Mouse (Mus musculus) cortical plate, adult 2 months (tissue): ENCODE data around the gene Cntnap2.

ENCODE experiments used
- CTCF ChIP-seq: fragments of 200-500 bp; IDR thresholded peaks from 2 replicates; pipeline ENCODE4 v1.5.1; 2011; ENCODE audit warnings: mild to moderate bottlenecking, control low read depth, low read length; ENCODE audit not compliant: insufficient read depth; ENCODE audit errors: extremely low read depth
- POLR2A ChIP-seq: fragments of 200-500 bp; IDR thresholded peaks from 2 replicates; pipeline ENCODE4 v1.6.1; 2011; ENCODE audit warnings: mild to moderate bottlenecking, low read length, control low read depth; ENCODE audit not compliant: insufficient read depth; ENCODE audit errors: extremely low read depth

DNA sequence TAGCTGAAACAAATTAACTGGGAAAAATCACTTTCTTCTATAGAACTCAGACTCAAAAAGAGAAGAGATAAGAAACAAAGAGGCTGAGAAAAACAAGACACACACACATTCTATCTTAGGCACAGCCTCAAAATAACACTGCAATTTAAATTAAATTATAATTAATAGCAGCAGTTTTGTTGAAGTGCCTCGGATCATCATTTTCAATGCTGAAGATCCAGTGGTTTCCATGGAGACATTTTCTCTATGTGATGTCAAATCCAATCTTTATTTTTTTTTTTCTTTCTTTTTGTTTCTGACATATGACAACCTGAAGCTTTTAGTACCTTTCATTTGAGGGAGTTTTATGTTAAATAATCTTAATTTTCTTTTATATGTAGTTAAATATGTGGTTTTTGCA, 2228.6 kb downstream of the Cntnap2 start:
- TF ChIP-seq POLR2A (no peak), CTCF (no peak)
